Mouse (Mus musculus): ENCODE measurements around the gene Gm49776.
"Not testable (repeated sequence)": the region's sequence is repeated elsewhere in the genome, so short reads cannot be mapped to it uniquely, and the experiment has no call there.

The Gm49776 gene

GRCm38 (mm10) chr16:18210701-18211416, 47.3 kb downstream of the Gm49776 start:
- intact Hi-C loops (cut with DNase I): loop anchor here (1.0 to 5.0 kb wide), 3 partner anchors 39 to 159 kb away; partner anchors contain the start of gene Dgcr6

- intact Hi-C loops (cut with DNase I): no loop called here
Observed at GRCm38 (mm10) chr16:18203430-18204091, 54.6 kb downstream of the Gm49776 start.

GRCm38 (mm10) chr16:18202061-18202460, 56.1 kb downstream of the Gm49776 start:
- intact Hi-C loops (cut with DNase I): no loop called here

- intact Hi-C loops (cut with DNase I): no loop called here
Observed at GRCm38 (mm10) chr16:18201620-18202019, 56.5 kb downstream of the Gm49776 start.

- intact Hi-C loops (cut with DNase I): no loop called here
Observed at GRCm38 (mm10) chr16:18200062-18200461, 58.1 kb downstream of the Gm49776 start.

GRCm38 (mm10) chr16:18198365-18199098, 59.6 kb downstream of the Gm49776 start:
- intact Hi-C loops (cut with DNase I): no loop called here

- intact Hi-C loops (cut with DNase I): no loop called here
Observed at GRCm38 (mm10) chr16:18197881-18198280, 60.2 kb downstream of the Gm49776 start.

GRCm38 (mm10) chr16:18195561-18195960, 62.6 kb downstream of the Gm49776 start:
- intact Hi-C loops (cut with DNase I): not testable (repeated sequence)

Small RNA genes within 50 kb of the gene (microRNA-seq; reads per million reads assigned to microRNA genes)
- gene Gm24572 (0 to 0.23 reads per million in 2 experiments), gene Mir1306 (69.0 to 169 reads per million in 2 experiments)
